Comparison of ENCODE assay signal across 1 mouse cellular context in the genomic region with DNA sequence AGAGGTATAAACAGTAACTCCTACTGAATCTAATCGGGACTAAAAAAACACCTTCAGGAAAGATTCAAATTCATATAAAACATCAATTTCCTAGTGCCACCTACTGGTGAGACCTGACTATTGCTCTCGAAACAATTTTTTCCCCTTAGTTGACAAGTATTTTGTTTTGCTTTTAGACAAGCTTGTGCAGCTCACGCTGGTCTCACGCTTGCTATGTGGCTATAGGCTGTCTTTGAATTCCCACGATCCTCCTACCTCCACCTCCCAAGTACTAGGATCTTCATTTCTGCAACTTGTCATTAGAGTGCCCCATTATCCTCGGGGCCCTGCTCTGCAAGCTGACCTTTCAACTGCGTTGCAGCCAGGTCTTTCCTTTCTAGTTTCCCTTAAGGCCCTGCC.
TF ChIP-seq lines count a peak whose summit lies in the region.

No protein-coding gene starts in this region.

TF ChIP-seq in CH12.LX, 34 proteins besides CTCF, POLR2A, EP300 and RAD21 (continued from another document):
- TF ChIP-seq RCOR1 (conservative IDR thresholded peaks at IDR 0.05; ENCODE audit: low read depth, low read length) (no peak), ZMIZ1 (IDR thresholded peaks at IDR 0.05; ENCODE audit: low read depth, low read length) (no peak), TBP (conservative IDR thresholded peaks at IDR 0.05; ENCODE audit: low read depth, low read length) (0 out of 2 replicates have a peak, but pooled peaks have one; percentile 25), USF2 (conservative IDR thresholded peaks at IDR 0.05; ENCODE audit: low read depth, low read length) (no peak), ZKSCAN1 (IDR thresholded peaks at IDR 0.05; ENCODE audit: borderline replicate concordance, low read depth, low read length) (no peak), GABPA (IDR thresholded peaks at IDR 0.05; ENCODE audit: insufficient replicate concordance, low read depth, low read length) (no peak), HCFC1 (IDR thresholded peaks at IDR 0.05; ENCODE audit: low read depth, low read length) (0 out of 2 replicates have a peak, but pooled peaks have one; percentile 39), IRF4 (IDR thresholded peaks at IDR 0.05; ENCODE audit: low read depth, low read length) (0 out of 2 replicates have a peak, but pooled peaks have one; percentile 8)
